Mouse (Mus musculus): ENCODE measurements around the gene Pigz. TPM values are rescaled to one million over a fixed set of nuclear protein-coding genes. Genes with fewer than 3 reads are reported as not detected.
A peak's percentile ranks its signal among the peaks of the same experiment; 100 is the strongest.
"Not testable (repeated sequence)": the region's sequence is repeated elsewhere in the genome, so short reads cannot be mapped to it uniquely, and the experiment has no call there.

The Pigz gene
- polyA plus RNA-seq, 1 experiment from 2014 or later, result 2.9 TPM

DNA sequence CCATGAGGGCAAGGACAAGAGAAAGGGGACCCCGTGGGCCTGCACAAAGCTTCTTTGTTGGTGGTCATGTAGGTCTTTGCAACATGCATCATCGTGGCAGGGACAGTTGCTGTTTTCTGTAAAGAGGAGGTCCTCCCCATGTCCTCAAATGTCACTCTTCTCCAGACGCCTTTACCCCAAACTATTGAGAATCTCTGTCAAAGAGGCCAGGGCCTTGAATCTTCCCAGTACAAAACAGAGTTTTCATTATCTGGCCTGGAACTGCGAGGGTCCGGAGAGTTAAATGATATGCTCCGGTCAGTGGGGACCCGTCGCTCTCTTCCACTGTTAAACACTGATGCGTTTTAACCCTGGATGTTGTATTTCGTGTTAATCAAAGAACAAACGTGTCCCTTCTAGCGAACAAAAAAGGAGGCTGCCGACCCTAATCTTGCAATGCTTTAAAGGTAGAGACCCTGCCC lies 929 bp downstream of the Pigz start:
- peaks cover 32% of the 10 kb centered on the region for H3K4me1 ChIP-seq
- H3K36me3 ChIP-seq, result no peaks in the 10 kb centered on the region
- peak overlapping the region; percentile 69 for H3K9ac ChIP-seq (replicated peaks)
- 15% methylated on average over 13 of the region's 13 CpGs for WGBS
- ATAC-seq (replicated peaks), result no peak
- peak overlapping the region; percentile 55 for H3K4me3 ChIP-seq
- no peaks in the 10 kb centered on the region for H3K9me3 ChIP-seq
- H3K27me3 ChIP-seq, result 0 out of 2 replicates have a peak, but pooled peaks cover 7% of the 10 kb centered on the region
- H3K4me2 ChIP-seq (replicated peaks), result peak overlapping the region; percentile 94
- H3K27ac ChIP-seq (replicated peaks), result peak overlapping the region; percentile 97; the same call in 1 of the 2 replicates

DNA sequence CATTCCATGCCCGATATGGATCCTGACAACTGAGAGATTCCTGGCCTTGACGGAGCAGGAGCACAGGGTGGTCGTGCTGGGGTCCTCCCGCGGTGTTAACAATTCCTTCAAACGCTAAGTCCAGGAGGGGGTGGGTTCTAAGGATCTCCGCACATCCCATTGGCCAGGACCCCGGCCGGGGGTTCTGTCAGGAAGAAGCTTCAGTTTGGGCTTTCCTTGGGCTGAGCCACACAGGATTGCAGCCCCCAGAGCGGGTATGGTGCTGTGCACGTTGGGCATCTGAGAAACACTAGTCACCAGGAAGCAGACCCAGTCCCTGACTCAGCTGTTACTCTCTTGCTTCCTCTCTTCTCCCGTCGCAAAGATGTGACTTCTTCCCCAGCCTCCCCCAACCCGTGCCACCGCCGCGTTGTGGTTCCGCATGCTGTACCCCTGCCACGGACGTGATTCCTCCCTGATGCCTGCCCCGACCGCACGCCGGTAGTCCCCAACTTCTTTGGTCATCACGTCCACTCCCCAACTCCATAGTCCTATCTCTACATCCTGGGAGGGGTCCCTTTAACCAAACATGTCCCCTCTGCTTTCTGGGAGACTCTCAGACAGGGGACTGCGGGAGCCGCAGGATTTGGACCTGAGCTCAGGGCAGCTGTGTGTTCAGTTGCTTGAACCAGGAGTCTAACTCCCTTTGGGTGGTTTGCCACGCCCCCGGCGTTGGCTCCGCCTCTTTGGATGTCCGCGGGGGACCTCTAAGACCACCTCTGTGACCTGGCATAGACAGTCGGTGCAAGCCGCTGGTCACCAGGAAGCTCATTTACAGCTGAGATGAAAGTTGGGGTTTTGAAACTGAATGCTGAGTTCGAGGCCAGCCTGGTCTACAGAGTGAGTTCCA lies 1.7 kb downstream of the Pigz start:
- H3K27me3 ChIP-seq, result 0 out of 2 replicates have a peak, but pooled peaks cover 7% of the 10 kb centered on the region
- 4% methylated on average over 36 of the region's 36 CpGs for WGBS
- no peak for ATAC-seq (replicated peaks)
- no peaks in the 10 kb centered on the region for H3K9me3 ChIP-seq
- H3K27ac ChIP-seq (replicated peaks), result no peak overlapping the region
- H3K4me2 ChIP-seq (replicated peaks), result peak overlapping the region; percentile 94
- H3K36me3 ChIP-seq, result no peaks in the 10 kb centered on the region
- peaks cover 32% of the 10 kb centered on the region for H3K4me1 ChIP-seq
- H3K9ac ChIP-seq (replicated peaks), result peak overlapping the region; percentile 69
- H3K4me3 ChIP-seq, result peak overlapping the region; percentile 55

DNA sequence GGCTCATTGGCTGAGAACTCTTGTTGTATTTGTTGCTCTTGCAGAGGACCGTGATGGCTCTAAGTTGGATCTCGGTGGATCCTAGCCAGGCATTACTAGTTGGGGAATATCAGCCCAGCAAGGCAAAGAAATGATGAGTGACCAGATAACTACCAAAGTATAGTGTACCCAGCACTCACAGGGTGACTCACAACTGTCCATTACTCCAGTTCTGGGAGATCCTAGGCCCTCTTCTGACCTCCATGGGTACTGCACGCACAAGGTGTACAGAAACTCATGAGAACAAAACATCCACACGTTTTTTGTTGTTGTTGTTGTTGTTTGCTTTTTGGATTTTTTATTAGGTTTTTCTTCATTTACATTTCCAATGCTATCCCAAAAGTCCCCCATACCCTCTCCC lies 2.9 kb downstream of the Pigz start:
- 91% methylated on average over 4 of the region's 4 CpGs for WGBS
- ATAC-seq (replicated peaks), result no peak

DNA sequence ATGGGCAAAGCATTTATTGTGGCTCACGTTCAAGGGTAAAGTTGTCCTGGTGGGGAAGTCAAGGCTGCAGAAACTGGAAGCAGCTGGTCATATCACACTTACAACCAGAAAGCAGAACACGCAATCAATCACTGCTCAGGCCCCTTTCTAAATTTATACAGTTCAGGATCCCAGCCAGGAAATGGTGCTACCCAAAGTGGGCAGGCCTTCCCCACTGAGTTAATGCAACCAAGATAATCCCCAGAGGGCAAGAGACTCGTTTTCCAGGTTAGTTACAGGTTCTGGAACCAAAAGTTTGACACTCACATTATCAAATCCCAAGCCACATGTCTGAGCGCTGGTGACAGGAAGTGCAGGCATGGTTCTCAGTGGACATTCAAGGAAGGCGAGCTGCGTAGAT lies 5.2 kb downstream of the Pigz start:
- H3K27me3 ChIP-seq, result 0 out of 2 replicates have a peak, but pooled peaks cover 7% of the 10 kb centered on the region
- H3K4me1 ChIP-seq, result peaks cover 19% of the 10 kb centered on the region
- 74% methylated on average over 6 of the region's 6 CpGs for WGBS
- H3K4me2 ChIP-seq (replicated peaks), result no peak overlapping the region
- H3K36me3 ChIP-seq, result no peaks in the 10 kb centered on the region
- no peaks in the 10 kb centered on the region for H3K9me3 ChIP-seq
- H3K4me3 ChIP-seq, result no peak overlapping the region
- H3K9ac ChIP-seq (replicated peaks), result no peak overlapping the region
- ATAC-seq (replicated peaks), result no peak
- no peak overlapping the region for H3K27ac ChIP-seq (replicated peaks)

More for the DNA sequence above, 2.9 kb downstream of the Pigz start:
- Histone ChIP-seq H3K4me1 (peaks cover 32% of the 10 kb centered on the region), H3K27me3 (0 out of 2 replicates have a peak, but pooled peaks cover 7% of the 10 kb centered on the region), H3K9ac (replicated peaks) (no peak overlapping the region), H3K9me3 (no peaks in the 10 kb centered on the region), H3K4me2 (replicated peaks) (no peak overlapping the region), H3K27ac (replicated peaks) (no peak overlapping the region), H3K4me3 (no peak overlapping the region), H3K36me3 (no peaks in the 10 kb centered on the region)

DNA sequence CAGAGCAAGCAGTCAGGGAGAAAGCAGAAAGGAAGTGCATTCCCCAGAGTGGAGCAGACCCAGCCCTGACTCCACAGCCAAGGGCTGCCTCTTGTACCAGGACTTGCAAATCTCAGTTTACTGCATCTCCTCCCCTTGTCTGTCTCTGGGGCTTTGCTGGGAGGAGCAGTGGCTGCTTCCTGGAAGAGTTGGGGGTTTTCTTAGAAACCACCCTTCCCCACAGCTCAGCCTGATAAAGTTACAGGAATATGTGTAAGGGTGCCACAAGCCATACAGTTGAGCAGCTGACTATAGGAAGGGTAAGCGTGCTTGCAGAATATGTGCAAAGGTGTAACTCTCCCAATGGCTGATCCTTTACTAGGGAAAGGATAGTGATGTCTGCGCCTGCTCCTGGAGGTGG lies 6.9 kb downstream of the Pigz start:
- H3K4me1 ChIP-seq, result peaks cover 12% of the 10 kb centered on the region
- H3K4me2 ChIP-seq (replicated peaks), result no peak overlapping the region
- no peak overlapping the region for H3K27ac ChIP-seq (replicated peaks)
- no peak overlapping the region for H3K9ac ChIP-seq (replicated peaks)
- H3K9me3 ChIP-seq, result no peaks in the 10 kb centered on the region
- WGBS, result 67% methylated on average over 2 of the region's 2 CpGs
- H3K36me3 ChIP-seq, result no peaks in the 10 kb centered on the region
- 0 out of 2 replicates have a peak, but pooled peaks cover 7% of the 10 kb centered on the region for H3K27me3 ChIP-seq
- H3K4me3 ChIP-seq, result no peak overlapping the region
- no peak for ATAC-seq (replicated peaks)

DNA sequence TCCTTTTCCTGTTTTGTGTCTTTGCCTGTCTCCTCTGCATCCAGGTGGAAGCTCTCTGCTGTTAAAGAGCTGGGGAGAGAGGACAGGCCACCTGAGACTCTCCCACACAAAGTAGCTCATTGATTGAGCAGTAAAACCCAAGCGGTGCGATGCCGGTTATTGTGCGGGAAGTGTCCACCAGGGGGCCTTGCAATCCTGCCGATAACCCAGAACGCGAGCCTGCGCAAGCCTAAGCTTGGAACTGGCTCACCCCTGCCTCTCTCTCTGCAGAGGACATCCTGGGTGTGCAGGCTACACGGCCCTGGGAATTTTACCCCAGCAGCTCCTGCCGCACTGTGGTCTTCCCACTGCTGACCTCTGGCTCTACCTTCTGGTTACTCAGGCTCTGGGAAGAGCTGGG lies 10.3 kb downstream of the Pigz start:
- ATAC-seq (replicated peaks), result 0 out of 2 replicates have a peak, but pooled peaks have one; percentile 7
- H3K4me1 ChIP-seq, result peaks cover 34% of the 10 kb centered on the region
- no peaks in the 10 kb centered on the region for H3K27me3 ChIP-seq
- WGBS, result 2% methylated on average over 10 of the region's 10 CpGs
- H3K4me3 ChIP-seq, result no peak overlapping the region
- H3K9ac ChIP-seq (replicated peaks), result no peak overlapping the region
- no peak overlapping the region for H3K27ac ChIP-seq (replicated peaks)
- H3K4me2 ChIP-seq (replicated peaks), result no peak overlapping the region
- no peaks in the 10 kb centered on the region for H3K36me3 ChIP-seq
- no peaks in the 10 kb centered on the region for H3K9me3 ChIP-seq

DNA sequence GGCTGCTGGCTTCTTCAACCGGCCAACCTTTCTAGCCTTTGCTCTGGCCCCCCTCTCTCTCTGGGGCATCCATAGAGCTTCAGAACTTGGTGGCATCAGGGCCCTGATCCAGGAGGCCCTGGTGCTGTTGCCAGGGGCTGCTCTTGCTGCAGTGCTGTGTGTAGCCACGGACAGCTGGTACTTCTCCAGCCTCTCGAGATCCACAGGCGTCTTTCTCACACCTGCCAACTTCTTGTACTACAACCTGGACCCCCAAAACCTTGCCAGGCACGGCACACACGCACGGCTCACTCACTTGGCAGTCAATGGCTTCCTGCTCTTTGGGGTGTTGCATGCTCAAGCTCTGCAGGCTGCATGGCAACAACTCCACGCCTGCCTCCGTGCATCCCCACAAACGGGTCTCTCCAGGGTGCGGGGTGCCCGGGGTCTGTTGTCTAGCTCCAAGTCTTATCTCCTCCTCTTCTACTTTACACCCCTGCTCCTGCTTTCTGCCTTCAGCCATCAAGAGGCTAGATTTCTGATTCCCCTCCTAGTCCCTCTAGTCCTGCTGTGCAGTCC lies 11.1 kb downstream of the Pigz start:
- no peak for ATAC-seq (replicated peaks)
- Histone ChIP-seq H3K27me3 (no peaks in the 10 kb centered on the region), H3K27ac (replicated peaks) (no peak overlapping the region), H3K36me3 (no peaks in the 10 kb centered on the region), H3K4me1 (peaks cover 42% of the 10 kb centered on the region), H3K4me2 (replicated peaks) (no peak overlapping the region), H3K9ac (replicated peaks) (no peak overlapping the region), H3K9me3 (no peaks in the 10 kb centered on the region), H3K4me3 (no peak overlapping the region)
- 84% methylated on average over 12 of the region's 12 CpGs for WGBS

DNA sequence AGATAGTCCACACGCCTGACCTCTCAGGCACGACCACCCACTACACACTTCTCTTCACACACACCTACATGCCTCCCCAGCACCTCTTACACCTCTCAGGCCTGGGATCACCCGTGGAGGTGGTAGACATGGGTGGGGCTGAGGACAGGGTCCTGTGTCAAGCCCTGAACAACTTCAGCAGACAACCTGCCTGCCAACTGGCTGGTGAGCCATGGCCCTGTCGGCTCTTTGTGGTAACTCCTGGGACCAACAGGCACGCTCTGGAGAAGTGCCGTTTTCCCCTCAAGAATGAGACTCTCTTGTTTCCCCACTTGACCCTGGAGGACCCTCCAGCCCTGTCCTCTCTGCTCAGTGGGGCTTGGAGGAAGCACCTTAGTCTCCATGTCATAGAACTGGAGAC lies 11.7 kb downstream of the Pigz start:
- H3K4me3 ChIP-seq, result no peak overlapping the region
- 92% methylated on average over 6 of the region's 6 CpGs for WGBS

DNA sequence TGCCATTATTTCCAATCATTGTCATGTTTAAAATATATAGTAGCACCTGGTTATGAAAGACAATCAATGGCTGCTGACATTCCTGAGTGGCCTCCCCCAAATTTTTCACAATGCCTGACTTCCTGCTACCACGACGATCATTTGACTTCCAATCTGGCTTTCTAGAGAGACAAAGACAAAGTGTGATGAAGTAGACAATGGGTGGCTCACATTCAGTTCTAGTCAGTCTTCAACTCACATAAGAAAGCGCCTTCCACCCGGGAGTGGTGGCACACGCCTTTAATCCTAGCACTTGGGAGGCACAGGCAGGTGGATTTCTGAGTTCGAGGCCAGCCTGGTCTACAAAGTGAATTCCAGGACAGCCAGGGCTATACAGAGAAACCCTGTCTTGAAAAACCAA lies 12.3 kb downstream of the Pigz start:
- H3K27ac ChIP-seq (replicated peaks); H3K27me3 ChIP-seq; H3K36me3 ChIP-seq; H3K4me3 ChIP-seq; H3K9ac ChIP-seq (replicated peaks); H3K9me3 ChIP-seq; ATAC-seq (replicated peaks): not testable (repeated sequence)
- WGBS, result 94% methylated on average over 6 of the region's 6 CpGs
- Histone ChIP-seq H3K4me1 (peaks cover 42% of the 10 kb centered on the region), H3K4me2 (replicated peaks) (peak overlapping the region; percentile 81; the same call in 1 of the 2 replicates)

More for the DNA sequence above, 11.7 kb downstream of the Pigz start:
- Histone ChIP-seq H3K9ac (replicated peaks) (no peak overlapping the region), H3K36me3 (no peaks in the 10 kb centered on the region), H3K4me2 (replicated peaks) (no peak overlapping the region), H3K9me3 (no peaks in the 10 kb centered on the region), H3K4me1 (peaks cover 42% of the 10 kb centered on the region), H3K27me3 (no peaks in the 10 kb centered on the region), H3K27ac (replicated peaks) (no peak overlapping the region)
- ATAC-seq (replicated peaks), result no peak

DNA sequence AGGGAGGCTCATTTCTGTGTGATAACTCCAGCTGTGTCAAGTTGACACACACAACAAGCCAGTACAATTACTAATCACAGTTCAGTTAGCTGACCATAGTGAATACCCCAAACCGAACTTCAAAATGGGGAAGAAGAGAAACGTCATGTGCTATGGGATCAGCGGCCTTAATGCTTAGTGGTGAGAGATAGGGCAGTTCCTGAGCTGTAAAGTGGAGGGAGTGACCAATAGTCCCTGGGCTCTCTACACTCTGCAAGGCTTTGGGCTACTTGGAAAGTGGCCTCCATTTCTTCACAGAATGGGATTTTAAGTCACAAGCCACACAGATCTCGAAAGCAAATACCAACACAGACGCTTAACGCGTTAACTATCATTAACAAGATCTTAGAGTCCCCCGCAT lies 13.7 kb downstream of the Pigz start:
- Histone ChIP-seq H3K4me1 (peaks cover 42% of the 10 kb centered on the region), H3K4me2 (replicated peaks) (peak overlapping the region; percentile 81), H3K9ac (replicated peaks) (peak overlapping the region; percentile 77), H3K4me3 (peak overlapping the region; percentile 80), H3K27me3 (no peaks in the 10 kb centered on the region), H3K27ac (replicated peaks) (peak overlapping the region; percentile 90; the same call in 1 of the 2 replicates), H3K36me3 (peaks cover 6% of the 10 kb centered on the region; the same call in 1 of the 2 replicates), H3K9me3 (no peaks in the 10 kb centered on the region)
- WGBS, result 35% methylated on average over 8 of the region's 8 CpGs
- ATAC-seq (replicated peaks), result no peak

DNA sequence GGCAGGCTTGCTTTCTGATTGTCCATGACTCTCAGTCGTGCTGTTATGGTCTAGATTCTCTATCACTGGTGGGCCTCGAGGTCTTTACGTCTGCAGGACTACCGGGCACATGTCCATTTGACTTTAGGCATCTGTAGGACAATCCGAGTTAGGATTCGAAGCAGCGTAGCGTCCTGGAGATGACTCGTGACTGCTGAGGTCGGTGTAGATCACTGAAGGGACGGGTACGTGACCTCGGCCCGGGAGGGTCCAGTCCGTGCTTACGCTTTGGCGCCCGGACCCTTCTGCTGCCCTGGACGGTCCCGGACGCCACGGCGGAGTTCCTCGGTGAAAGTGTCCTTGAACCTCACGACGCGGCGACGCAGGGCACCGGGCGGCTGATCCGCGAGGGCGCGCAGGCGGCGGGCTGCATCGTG lies 14.3 kb downstream of the Pigz start:
- peak; percentile 65 for ATAC-seq (replicated peaks)
- under 1% methylated on average over 38 of the region's 38 CpGs for whole genome bisulfite sequencing
- H3K4me1 ChIP-seq, result peaks cover 42% of the 10 kb centered on the region
- H3K27ac ChIP-seq (replicated peaks), result peak overlapping the region; percentile 90
- peak overlapping the region; percentile 77 for H3K9ac ChIP-seq (replicated peaks)
- H3K4me3 ChIP-seq, result peak overlapping the region; percentile 80
- peaks cover 6% of the 10 kb centered on the region; the same call in 1 of the 2 replicates for H3K36me3 ChIP-seq
- H3K27me3 ChIP-seq, result no peaks in the 10 kb centered on the region
- peak overlapping the region; percentile 81 for H3K4me2 ChIP-seq (replicated peaks)
- H3K9me3 ChIP-seq, result no peaks in the 10 kb centered on the region

DNA sequence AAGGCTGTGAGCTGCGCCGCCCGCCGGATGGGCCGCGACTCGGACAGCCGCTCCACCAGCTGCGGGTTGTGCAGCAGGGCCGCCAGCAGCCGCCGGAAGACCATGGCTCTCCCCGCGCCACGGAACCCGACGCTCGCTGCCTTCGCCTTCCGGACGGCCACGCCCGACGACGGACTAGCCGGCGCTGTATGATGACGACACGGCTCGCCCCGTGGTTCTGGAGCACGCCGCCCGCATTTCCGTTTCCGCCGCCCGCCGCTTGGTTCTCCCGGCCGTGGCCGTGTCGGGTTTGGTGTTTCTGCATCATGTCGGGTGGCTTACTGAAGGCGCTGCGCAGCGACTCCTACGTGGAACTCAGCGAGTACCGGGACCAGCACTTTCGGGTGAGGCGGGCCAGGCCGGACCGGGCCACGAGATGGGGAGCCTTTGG lies 14.7 kb downstream of the Pigz start, which contains the start of the genes 0610012G03Rik and Ncbp2:
Gene 0610012G03Rik, minus strand, starts transcription at position 150 of the 430 bp plus-strand sequence.
Gene Ncbp2, plus strand, starts transcription at position 169 of the 430 bp plus-strand sequence.
- Histone ChIP-seq H3K9ac (replicated peaks) (peak within 1 kb of the TSS; percentile 77), H3K4me2 (replicated peaks) (peak within 1 kb of the TSS; percentile 81), H3K9me3 (no peaks in the 10 kb centered on the region), H3K4me1 (peaks cover 42% of the 10 kb centered on the region), H3K27me3 (no peaks in the 10 kb centered on the region), H3K36me3 (peaks cover 6% of the 10 kb centered on the region; the same call in 1 of the 2 replicates), H3K4me3 (peak within 1 kb of the TSS; percentile 80), H3K27ac (replicated peaks) (peak within 1 kb of the TSS; percentile 90)
- WGBS, result under 1% methylated on average over 50 of the region's 55 CpGs
- peak; percentile 94 for ATAC-seq (replicated peaks)
